Mouse (Mus musculus): ENCODE measurements around the gene Ppp1r37.
"Not testable (repeated sequence)": the region's sequence is repeated elsewhere in the genome, so short reads cannot be mapped to it uniquely, and the experiment has no call there.

The Ppp1r37 gene

DNA sequence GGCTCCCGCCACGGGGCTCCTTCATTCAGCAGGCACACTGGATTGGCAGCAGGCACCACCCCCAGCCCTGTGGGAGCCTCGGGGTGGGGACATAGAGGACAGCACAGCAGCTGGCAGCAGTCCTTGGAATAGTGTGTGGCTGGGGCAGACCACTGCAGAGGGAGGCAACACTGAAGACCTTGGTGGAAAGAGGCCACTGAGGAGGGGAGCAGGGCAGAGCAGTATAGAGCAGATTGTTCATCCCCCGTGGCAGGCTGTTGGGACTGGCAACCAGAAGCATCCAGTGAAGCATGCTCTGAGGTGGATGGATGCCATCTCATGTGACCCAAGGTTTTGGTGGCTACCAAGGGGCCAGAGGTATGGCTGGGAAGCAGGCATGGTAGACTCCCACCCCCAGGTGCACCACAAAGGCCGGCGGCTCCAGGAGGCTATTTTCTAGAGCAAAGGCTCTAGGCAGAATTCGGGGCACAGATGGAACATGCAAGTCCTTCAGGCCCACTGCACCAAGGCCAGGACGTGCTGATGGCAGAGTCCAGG lies 20.7 kb downstream of the Ppp1r37 start:
- no peak for DNase-seq (ENCODE audit: low read depth in 1 of 2, low spot score in 2 of 2)

DNA sequence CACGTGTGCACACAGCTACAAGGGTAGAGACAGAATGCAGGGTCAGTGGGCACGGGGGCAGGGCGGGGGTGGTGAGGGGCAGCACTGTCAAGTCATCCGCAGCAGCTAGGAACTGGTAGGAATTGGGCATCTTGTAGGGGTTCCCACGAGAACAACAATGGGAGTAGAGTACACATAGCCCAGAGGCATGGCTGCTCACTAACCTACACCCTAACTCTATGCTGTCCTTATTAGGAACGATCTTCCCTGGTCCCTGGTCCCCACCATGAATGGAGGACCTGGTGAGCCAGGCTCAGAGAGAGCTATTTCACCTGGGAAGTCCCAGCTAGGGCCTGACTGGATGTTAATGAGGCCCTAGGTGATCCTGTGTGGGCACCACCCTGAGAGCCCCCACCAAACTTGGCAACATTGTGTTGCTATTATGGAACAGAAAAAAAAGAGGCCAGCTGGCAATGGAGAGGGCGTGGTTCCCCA lies 21.2 kb downstream of the Ppp1r37 start:
- no peak for DNase-seq (ENCODE audit: low read depth in 1 of 2, low spot score in 2 of 2)

GRCm38 (mm10) chr7:19540771-19541566 lies 21.9 kb downstream of the Ppp1r37 start:
- no peak for DNase-seq (ENCODE audit: low read depth in 1 of 2, low spot score in 2 of 2)

DNA sequence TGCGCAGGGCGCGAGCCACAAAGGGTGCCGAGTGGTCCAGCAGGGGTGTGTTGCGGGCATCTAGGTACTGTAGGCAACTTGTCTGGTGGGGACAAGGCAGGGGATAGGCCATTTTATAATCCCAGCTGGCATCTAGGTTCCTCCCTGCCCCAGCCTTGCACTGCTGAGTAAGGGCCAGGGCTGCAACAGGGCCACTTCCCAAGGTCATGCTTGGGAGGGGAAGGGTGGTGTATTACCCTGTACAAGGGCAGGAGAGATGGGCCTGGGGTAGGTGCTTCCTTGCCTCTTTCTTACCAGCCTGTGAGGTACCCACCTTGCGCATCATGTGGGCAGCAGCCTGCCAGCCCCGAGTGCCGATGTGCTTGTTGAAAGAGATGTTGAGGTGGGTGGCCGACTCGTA lies 28.2 kb downstream of the Ppp1r37 start:
- DNase-seq (ENCODE audit: low read depth in 1 of 2, low spot score in 2 of 2): no peak

GRCm38 (mm10) chr7:19532240-19532639 lies 30.6 kb downstream of the Ppp1r37 start:
- DNase-seq (ENCODE audit: low read depth in 1 of 2, low spot score in 2 of 2): no peak

DNA sequence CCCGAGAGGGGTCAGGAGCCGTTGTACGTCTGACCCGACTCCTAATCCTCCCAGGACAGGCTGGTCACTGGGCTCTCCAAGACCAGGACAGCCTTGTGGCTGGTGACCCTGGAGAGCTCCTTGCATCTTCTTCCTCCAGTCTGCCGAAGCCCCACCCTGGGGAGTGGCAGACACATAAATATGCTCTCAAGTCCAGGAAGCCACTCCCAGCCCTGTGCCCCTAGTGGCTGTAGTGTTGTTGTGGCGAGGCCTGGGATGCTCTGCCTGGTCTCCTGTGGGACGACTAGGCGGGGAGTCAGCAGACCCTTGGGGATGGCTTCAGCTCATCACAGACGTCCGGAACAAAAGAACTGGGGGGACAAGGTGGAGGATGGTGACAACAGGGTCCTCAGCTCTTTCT lies 31.8 kb downstream of the Ppp1r37 start:
- DNase-seq (ENCODE audit: low read depth in 1 of 2, low spot score in 2 of 2): no peak

DNA sequence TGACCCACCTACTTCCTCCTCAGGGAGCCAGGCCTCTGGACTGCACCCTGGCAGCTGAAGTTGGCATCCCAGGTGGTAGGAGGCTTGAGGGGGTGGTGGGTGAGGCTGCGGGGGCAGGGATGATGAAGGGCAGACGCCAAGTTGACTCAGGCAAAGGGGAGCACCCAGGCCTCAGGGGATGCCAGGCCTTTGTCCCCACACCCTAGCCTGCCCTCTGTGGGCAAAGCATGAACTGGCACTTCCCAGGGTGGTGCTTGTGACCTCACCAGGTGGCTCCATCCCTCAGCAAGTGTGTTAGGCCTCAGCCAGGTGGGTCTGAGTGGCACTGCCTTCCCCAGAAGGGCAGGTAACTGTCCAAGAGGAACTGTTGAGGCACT lies 37.8 kb downstream of the Ppp1r37 start:
- DNase-seq (ENCODE audit: low read depth in 1 of 2, low spot score in 2 of 2): no peak

GRCm38 (mm10) chr7:19524420-19525104 lies 38.3 kb downstream of the Ppp1r37 start:
- DNase-seq (ENCODE audit: low read depth in 1 of 2, low spot score in 2 of 2): no peak

DNA sequence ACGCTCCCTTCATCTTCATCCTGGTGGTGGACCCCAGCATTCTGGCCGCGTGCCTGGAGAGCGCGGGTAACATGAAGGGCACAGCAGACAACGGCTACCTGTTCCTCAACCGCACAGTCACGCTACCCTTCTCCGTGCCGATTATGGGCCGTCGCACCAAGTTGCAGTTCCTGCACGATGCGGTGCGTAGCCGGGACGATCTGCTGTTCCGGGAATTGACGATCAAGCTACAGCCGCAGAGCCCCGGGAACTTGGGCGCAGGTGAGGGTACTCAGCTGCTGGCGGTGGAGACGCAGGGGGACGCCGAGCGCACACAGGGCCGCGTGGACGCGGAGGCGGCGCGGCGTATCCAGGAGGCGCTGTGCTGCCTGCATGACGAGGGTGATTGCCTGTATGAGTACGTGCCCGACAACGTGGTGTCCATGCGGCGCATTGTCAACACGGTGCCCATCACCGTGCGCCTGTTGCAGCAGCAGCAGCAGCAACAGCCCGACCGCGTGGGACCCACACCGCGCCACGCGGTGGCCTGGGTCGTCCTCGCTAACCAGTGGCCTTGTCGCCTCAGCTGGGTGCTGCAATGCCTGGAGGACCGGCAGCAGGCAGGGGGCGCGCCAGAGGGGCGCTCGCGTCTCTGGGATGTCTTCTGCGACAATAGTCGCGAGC lies 39.0 kb downstream of the Ppp1r37 start:
- DNase-seq (ENCODE audit: low read depth in 1 of 2, low spot score in 2 of 2): no peak

GRCm38 (mm10) chr7:19523017-19523756 lies 39.7 kb downstream of the Ppp1r37 start:
- DNase-seq (ENCODE audit: low read depth in 1 of 2, low spot score in 2 of 2): no peak

- no peak for DNase-seq (ENCODE audit: low read depth in 1 of 2, low spot score in 2 of 2)
These were observed 42.8 kb downstream of the Ppp1r37 start for GRCm38 (mm10) chr7:19520032-19520431.

DNA sequence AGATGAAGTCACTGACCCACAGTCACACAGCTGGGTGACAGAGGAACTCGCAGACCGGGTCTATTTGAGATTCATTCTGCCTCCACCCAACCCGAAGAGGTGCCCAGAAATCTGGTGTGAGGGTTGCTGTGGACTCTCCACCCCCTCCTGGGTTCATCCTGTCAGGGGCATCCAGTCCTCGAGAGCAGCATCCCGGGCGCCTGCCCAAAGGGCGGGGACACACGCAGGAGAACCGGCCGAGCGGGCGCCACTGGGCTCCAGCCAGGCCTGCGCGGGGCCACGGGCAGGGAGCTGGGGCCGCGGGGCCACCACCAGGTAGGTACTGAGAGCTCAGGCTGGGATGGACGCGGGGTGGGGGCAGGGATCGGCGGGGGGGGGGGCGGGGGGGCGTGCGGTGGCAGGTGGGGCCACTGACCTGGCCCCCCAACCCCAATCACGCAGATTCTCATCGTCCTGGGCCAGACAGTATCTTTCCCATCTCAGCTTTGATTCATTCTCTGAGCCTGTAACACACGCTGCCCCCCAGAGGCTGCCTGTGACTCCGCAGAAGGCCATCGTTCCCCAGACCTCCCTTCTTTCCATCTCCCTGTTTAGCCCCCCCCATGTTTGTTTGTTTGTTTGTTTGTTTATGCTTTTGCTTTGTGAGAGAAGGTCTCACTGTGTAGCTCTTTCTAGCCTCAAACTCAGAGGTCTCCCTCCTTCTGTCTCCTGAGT lies 45.1 kb downstream of the Ppp1r37 start, which contains the start of gene Nkpd1:
Gene Nkpd1, plus strand, starts transcription at position 187 of the 714 bp plus-strand sequence.
- no peak for DNase-seq (ENCODE audit: low read depth in 1 of 2, low spot score in 2 of 2)

DNA sequence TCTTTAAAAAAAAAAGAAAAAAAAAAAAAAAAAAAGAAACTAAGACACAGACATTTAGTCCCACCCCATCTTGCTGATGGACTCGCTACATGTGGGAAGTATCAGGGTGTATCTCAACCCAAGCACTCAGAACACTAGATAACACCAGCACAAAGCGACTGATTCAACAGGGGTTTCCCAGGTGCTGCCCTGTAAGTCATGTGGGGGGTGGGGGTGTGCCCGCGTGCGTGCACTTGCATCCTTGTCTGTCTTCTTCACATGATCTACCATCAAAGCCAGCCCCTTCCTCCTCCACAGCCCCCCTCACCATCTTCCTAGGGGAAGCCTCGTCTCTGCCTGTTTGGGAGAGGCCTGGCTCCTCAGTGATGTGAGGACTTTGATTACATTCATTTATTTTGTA lies 50.5 kb downstream of the Ppp1r37 start:
- no peak for DNase-seq (ENCODE audit: low read depth in 1 of 2, low spot score in 2 of 2)

- not testable (repeated sequence) for DNase-seq (ENCODE audit: low read depth in 1 of 2, low spot score in 2 of 2)
These were observed 50.9 kb downstream of the Ppp1r37 start for GRCm38 (mm10) chr7:19511934-19512333.

DNA sequence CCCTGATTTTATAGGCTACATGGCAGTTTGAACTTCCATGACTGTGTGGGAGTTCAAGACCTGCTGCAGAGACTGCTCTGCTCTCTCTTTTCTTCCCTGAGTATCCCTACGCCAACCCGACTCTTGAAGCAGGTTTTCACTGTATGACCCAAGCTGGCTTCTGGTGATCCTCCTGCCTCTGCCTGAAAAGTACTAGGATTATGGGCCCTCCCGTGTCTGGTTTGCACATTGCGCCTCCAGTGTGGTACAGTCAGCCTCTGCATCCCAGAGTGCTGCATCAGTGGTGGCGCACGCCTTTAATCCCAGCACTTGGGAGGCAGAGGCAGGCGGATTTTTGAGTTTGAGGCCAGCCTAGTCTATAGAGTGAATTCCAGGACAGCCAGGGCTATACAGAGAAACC lies 53.1 kb downstream of the Ppp1r37 start:
- DNase-seq (ENCODE audit: low read depth in 1 of 2, low spot score in 2 of 2): no peak

- DNase-seq (ENCODE audit: low read depth in 1 of 2, low spot score in 2 of 2): no peak
These were observed 53.8 kb downstream of the Ppp1r37 start for GRCm38 (mm10) chr7:19508924-19509568.

- peak; percentile 58 to 79 for DNase-seq (ENCODE audit: low read depth in 1 of 2, low spot score in 2 of 2)
These were observed 54.5 kb downstream of the Ppp1r37 start, which contains the start of the genes Bloc1s3 and Trappc6a for GRCm38 (mm10) chr7:19508150-19508923. Bloc1s3 (minus strand) TSS chr7:19508367. Trappc6a (plus strand) TSS chr7:19508395.

GRCm38 (mm10) chr7:19507612-19507981 lies 55.3 kb downstream of the Ppp1r37 start:
- DNase-seq (ENCODE audit: low read depth in 1 of 2, low spot score in 2 of 2): no peak

Measured in monocyte, adult 2 months (primary cell).